Mouse (Mus musculus): ENCODE results near the gene Xylt1.

The Xylt1 gene

DNA sequence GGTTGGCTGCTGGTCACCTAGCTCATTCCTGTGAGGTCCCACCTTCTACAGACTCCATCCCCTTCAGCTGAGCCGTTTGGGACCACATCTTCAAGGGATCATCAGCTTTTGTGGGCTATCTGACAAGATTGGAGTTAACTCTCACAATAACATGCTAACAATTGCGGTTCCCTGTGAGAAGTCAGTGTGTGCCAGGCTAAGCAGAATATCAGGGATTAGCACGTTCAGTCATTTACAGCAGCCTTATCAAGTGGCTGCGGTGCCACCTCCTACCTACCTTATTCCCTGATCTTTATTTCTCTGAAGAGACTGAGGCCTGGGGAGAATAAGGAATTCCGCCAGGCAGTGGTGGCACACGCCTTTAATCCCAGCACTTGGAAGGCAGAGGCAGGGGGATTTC lies 13.6 kb downstream of the Xylt1 start:
- DNase-seq (ENCODE audit: low spot score): no peak

DNA sequence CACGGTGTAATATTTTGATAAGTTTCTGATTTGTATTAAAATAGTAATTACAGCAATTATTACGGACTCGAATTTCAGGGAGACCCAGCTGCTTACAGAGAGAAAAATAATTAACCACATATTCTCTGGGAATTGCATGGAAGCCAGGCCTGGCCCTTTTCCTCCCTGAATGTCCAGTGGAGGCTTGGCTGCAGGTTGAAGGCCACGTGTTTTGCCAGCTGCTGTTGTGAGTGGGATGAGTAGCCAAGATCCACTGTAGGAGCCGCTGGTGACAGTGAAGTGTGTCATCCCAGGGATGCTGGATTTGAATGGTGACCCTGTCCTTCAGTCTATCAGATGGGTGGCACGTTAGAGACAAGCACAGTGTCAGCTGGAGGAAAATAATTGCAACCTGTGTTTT lies 14.7 kb downstream of the Xylt1 start:
- no peak for DNase-seq (ENCODE audit: low spot score)

DNA sequence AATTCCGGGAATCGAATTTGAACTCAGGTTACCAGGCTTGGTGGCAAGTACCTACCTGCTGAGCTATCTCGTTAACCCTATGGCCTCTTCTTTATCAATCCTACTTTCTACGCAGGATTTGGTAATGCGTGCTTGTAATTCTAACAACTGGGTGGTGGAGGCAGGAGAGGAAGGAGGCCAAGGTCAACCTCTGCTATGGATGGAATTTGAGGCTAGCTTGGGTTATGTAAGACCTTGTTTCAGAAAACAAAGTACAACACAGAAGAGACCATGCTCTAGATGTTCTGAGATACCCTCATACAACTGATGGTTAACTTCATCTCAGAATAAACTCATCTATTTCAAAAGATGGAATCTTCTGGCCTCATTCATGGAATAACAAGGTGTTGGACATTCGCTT lies 17.1 kb downstream of the Xylt1 start:
- DNase-seq (ENCODE audit: low spot score): no peak

DNA sequence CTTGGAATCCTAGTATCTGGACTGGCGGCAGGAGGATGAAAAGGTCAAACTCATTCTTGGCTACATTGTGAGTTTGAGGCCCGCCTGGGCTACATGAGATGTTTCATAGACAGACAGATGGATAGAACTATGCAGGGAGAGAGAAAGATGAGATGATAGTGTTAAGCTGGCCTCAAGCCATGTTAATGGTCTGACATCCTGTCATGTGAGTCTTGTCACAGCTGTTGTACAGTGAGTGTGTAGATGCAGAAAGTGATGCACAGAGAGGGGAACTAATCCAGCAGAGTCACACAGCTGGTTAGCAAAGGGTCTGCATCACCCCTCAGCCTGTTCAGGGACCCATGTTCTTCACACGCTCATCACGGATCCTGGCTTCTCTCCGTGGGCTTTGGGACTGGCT lies 19.2 kb downstream of the Xylt1 start:
- no peak for DNase-seq (ENCODE audit: low spot score)

DNA sequence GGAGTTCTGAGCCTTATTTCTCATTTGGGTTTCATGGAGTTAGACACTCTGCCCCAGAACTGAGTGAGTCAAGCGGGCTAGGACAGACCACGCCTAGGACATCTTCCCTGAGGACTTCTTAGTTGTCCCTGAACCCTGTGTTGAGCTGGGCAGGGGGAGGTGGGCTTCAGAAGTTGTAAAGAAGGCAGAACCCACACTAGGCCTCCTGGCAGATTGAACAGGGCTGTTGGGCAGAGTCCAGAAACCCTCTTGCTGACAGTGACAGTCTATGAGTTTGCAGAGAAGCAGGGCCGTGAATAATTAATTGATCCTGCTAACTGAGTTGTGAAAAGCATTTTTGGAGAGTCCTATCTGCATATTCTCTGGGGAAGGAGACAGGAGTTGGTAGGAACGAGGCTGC lies 20.8 kb downstream of the Xylt1 start:
- no peak for DNase-seq (ENCODE audit: low spot score)

DNA sequence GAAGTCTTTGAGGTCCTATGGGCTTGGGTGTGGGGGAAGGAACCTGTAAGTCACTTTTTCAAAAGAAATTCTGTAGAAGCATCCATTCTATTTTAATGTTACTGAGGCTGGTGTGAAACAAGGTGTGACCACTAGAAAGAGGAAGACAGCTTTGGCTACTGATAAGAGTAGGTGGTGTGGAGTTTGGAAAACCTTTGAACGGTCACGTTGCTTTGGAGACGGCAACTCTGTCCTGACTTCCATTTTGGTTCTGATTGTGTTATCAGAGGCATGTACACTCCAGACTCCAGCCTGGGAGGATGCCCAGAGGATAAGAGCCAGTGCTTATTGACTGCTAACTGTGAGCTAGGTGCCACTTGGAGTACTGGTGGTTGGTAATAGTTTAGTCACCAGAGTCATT lies 25.6 kb downstream of the Xylt1 start:
- no peak for DNase-seq (ENCODE audit: low spot score)

DNA sequence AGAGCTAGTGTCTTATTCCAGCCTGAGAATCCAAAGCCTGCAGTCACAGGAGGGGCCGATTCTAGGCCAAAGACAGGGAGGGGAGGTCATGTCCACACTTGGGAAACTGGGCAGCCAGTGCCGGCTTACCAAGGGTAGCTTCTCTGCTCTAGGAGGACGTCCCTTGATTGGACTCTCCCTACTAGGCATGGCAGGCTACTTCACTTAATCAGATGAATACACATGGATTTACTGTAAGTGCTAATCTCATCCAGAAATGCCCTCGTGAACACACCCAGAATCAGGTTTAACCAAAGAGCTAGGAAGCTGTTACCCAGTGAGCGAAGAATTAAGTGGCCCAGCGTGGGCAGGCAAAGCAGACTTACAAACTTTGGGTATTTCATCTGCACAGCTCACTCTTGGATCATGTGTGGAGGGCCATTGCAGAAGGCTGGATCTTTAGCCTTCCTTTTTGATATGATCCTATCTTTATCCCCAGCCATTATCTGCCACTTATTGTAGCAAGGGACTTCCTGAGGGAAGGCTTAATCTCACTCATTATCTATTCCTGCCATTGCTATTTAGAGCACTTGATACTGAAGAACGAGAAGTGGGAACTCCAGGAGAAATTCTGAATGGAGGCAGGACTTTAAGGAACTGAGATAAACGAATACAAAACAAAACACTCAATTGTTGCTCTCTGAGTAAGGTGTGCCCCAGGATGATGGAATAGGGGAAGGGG lies 28.6 kb downstream of the Xylt1 start:
- no peak for DNase-seq (ENCODE audit: low spot score)

DNA sequence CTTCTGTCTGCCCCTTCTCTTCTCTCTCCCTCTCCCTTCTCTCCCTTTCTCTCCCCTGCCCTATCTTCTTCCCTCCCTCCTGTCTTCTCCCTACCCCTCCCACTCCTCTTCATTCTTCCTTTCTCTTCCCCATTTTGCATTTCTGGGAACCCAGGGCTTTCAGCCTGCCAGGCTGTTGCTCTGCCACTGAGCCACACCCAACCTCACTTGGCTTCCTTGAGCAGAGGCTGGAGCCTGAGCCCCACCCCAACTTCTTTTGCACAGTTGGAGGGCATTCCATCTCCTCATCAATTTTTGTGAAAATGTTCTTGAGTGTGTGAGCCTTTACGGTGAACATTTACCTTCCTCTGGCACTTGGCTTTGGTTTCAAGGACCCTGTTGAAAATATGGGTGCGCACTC lies 31.1 kb downstream of the Xylt1 start:
- no peak for DNase-seq (ENCODE audit: low spot score)

DNA sequence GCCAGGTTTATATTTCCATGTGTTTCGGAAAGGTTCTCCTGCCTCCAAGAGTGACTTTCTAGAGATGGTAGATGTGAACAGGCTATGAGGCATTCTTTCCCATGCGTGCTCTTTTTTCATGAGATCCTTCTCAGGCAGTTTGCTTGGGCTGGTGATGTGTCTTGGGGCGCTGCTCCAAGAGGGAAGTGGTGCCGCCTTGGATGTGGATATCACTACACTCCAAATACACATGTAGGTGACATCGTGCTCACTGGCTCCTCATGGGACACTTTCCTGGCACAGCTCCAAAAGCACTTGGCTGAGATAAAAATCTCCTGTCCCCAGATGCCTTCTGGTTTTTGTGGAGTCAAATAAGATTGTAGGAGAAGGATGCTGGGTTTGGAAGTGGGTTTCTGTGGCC lies 31.6 kb downstream of the Xylt1 start:
- DNase-seq (ENCODE audit: low spot score): no peak

DNA sequence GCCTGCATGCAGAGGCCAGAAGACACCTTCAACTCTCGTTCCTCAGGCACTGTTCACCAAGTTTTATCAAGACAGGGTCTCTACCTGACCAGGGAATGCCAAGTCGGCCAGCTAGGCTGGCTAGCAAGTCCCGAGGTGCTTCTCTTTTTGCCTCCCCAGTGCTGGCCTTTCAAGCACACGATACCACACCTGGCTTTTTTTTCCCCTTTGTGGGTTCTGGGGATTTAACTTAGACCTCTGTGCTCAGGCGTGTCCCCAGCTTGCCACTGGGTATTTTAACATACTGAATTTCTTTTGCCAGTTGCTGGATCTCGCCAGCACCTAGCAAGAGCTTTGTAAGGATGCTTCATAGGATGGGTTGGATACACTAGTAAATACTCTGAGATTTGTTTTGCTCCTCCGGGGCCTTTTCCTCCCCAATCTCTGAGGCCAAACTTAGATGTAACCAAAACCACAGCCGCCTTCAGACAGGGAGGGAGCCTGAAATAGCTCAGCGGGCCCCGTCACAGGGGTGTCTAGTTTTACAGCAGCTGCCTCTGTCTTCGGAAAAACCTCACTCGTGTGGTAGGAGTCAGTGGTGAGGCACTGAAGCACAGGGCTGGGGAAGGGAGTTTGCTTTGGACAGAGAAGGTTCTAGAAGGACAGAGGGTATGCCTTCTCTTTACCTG lies 33.7 kb downstream of the Xylt1 start:
- DNase-seq (ENCODE audit: low spot score): no peak

DNA sequence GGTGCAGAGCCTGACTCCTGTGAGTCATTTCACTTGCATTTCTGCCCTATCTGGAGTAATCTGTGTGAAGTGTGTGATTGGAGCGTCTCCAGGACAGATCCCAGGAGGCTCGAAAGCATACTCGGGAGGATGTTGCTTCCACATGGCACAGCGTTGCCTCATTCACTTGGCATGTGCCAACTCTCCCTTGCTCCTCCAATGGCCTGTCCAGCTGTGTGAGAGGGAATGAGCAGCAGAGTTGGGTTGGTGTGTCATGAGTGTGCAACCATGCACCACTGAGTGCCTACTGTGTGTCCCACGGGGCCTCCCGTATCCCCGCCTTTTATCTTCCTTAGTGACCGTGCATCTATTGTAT lies 34.2 kb downstream of the Xylt1 start:
- no peak for DNase-seq (ENCODE audit: low spot score)

DNA sequence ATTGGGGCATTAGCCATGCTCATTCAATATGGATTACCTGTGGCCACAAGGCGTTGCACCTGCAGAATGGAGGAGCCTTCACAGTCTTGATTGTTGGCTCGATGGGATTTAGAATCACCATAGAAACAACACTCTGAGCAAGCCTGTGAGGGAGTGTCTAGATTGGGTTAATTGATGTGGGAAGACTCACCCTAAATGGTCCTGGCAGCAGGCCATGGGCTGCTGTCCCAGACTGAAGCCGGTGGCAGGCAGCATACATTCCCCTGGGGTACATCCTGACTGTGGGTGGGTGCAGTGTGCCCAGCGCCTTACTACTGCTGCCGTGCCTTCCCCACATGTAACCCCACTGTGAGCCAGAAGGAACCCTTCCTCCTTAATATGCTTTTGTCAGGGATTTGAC lies 38.3 kb downstream of the Xylt1 start:
- DNase-seq (ENCODE audit: low spot score): no peak

DNA sequence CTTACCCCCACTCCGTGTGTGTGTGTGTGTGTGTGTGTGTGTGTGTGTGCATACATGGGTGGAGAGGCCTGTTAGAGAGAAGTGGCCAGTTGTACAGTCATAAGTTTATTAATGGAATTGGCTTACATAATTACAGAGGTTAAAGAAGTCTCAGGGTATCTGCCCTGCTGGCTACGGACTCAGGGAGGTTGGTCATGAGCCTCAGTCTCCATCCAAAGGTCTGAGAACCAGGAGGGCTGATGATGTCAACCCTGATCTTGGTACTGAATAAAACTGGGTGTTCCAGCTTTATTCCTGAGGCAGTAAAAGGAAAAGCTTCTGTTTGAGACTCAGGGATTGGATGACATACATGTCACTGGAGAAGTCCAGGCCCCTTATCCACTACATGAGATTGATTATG lies 39.1 kb downstream of the Xylt1 start:
- DNase-seq (ENCODE audit: low spot score): no peak

DNA sequence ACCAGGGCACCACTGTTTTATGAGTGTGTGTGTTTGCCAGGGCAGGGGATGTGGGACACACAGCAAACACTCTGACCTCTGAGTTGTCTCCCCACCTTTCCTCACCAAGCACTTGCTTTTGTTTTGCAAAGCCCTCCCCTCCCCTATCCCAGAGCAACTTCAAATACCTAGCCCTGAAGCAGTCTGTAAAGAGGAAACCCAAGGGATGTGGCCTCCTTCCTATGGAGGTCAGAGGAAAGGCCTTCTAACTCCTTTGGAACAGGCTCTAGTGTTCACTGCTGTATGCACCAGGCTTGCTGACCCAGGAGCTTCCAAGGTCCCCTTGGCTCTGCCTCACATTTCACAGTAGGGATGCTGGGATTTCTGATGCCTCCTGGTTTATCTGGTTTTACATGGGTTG lies 39.5 kb downstream of the Xylt1 start:
- DNase-seq (ENCODE audit: low spot score): no peak

DNA sequence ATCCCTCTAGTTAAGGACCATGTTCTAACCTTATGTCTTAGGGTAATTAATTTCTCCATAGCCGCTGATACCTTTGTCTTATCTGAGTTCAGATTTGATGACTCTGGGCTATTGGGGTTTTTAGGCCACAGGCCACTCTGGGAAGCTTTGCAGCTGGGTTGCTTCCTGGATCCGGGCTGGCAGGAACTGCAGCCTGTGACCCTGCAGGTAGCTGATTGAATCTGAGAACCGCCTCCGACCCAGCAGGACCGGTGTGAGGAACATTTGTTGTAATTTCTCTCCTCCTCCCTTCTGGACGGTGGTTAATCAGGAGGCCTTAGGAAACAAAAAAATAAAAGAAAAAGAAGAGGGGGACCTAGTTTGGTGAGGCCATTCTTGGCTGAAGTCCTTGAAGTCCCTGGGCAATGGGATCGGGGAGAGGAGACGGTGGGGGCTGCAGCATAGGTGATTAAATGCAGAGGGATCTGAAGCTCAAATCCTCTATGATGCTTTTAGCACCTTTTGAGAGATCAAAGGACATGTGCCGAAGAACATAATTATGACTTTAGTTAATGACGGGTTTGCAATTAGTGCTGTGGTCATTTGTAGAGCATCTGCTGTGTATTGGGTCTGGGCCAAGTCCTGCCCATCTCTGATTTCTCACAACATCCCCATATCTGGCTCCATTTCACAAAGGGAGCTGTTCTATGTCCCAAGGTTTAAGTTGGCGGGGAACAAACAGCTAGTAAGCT lies 40.2 kb downstream of the Xylt1 start:
- DNase-seq (ENCODE audit: low spot score): no peak

DNA sequence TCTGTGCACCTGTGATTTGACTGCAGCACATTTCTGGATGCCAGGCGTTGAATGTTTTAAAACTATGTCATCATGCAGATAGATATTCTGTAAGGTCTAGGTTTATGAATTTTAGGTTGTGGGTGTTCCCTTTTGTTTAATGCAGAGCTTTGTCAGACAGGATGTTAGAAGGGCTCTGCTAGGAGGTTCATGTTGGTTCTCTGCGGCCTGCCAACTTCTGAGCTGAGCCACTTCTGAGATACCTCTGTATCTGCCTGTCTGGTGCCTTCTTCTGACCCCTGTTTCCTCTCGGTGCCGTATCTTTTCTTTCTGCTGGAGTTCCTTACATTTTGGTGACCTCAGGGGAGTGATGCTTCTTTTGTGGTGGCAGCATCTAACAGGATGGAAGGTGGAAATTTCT lies 44.1 kb downstream of the Xylt1 start:
- no peak for DNase-seq (ENCODE audit: low spot score)

DNA sequence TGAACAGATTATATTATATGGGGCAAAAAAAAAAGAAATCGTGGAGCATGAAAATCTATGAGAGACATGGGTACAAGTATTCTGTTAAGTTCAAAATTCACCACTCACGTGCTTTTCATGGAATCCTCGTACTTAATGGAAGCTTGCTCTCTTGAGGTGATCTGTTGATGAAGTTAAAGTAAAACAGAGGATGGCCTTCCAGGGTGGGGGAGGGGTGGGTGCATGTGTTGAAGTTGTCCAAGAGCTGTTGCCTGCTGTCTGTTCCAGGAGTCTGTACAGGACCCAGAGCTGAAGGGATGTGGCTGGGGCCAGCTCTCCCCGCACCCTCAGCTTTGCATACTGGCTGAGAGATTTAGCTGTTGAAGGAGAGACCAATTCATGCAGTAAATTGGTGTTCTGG lies 45.6 kb downstream of the Xylt1 start:
- DNase-seq (ENCODE audit: low spot score): no peak

DNA sequence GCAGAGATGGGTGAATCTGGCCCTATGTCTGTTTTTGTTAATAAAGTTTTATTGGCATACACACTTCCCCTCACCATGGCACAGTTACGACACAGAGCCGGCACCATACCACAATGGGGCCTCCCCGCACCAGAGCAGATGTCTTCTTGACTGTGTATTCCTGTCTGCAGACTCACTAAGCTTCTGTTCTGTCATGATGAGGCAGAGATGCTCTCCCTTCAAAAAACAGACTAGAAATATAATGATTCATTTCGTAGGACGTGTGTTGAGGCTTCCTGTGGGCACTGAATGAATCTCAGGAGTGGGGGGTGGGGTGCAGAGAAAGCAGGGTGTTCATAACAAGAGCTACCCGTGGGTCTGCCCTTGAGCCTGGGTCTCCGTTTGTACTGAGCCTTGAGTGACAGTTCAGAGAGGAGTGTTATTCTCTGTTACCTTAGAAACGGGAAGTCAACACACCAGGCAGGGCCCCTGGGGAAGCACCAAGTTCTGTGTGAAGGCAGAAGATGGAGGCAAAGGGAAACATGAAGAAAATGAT lies 48.0 kb downstream of the Xylt1 start:
- DNase-seq (ENCODE audit: low spot score): no peak

DNA sequence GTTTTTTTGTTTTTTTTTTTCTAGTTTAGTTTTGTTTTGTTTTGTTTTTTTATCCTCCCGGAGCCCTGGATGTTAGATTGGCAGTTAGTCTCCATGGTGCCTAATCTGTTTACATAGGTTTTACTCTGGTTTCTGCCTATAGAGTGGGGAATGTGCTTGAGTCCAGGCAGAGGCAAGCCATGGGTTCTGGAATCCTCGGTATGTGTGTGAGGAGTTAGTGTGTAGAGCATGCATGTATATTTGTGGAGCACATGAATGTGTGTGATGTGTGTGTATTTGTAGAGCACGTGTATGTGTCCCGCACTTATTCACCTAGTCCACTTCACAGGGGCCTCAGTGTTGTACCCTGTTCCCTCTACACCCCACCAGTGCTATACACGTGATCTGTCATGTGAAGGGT lies 48.7 kb downstream of the Xylt1 start:
- no peak for DNase-seq (ENCODE audit: low spot score)

DNA sequence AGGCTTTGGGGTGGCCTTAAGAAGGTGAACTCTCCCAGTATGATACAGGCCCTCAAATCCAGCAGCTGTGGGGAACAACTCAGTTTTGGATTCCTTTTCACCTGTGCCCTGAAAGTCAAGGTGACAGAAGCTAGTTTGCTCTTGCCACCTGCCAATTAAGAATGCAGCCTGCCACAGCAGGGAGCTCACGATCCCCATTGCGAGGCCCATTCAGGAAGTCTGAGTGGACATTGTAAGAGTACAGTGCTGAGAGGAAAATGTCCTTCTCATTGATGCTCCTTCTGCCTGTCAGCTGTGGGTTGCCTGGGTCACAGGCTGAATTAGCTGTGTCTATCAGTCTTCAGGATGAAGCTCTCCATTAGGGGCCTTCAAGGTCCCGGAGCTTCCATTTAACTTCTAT lies 49.1 kb downstream of the Xylt1 start:
- no peak for DNase-seq (ENCODE audit: low spot score)

DNA sequence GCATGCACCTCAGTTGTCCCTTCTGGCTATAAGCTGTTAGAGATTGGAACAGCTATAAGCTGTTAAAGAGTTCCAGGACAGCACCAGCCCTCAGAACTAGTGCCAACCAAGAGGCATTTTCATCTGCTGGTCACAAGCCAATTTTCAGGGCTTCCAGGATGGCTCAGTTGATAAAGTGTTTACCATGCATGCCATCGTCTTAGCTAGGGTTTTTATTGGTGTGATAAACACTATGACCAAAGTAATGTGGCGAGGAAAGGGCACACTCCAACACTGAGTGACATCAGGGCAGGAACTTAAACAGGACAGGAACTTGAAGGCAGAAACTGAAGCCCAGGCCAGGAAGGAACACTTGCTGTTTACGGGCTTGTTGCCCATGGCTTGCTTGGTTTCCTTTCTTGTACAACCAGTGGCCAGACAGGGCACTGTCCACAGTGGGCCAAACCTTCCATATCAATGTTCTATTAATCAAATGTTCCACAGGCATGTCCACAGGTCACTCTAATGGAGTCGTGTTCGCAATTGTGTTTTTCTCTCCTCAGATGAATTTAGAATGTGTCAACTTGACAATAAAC lies 49.7 kb downstream of the Xylt1 start:
- DNase-seq (ENCODE audit: low spot score): no peak

DNA sequence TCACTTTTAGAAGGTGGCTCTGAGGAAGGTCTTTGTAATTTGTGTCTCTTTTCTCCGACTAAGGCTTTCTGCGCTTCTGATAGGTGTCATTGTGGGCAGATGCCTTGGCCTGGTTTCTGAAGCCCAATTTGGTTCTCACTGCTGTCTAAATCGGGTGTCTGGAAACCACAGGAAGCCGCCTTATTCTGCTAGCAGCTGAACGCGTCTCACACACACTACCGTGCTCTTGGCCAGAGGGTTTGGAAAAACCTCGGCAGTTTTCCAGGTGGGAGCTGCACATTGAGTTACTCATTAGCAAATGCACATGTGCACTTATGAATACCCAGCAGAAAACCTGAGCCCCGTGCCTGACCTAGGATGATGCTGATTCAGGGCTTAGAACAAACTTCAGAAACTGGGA lies 52.9 kb downstream of the Xylt1 start:
- no peak for DNase-seq (ENCODE audit: low spot score)

DNA sequence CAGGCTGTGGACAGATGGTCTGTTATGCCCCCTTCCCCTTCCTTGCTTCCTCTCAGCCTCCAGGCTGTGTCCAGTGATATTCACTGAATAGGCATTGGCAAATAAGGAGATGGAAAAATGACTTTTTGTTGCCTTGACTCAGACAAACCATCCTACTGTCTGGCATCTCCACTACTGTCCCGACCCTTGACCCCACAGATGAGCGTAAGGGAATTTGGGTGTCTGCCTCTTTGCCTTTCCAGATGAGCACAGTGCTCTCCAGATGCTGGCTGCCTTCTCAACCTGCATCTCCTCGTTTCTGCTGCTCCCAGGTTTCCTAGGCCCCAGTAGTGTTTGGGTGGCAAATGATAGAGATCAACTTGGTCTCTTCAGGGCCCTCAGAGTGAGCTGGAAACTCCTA lies 54.3 kb downstream of the Xylt1 start:
- DNase-seq (ENCODE audit: low spot score): no peak
